In genomic region chr16:4971626-4972025, GRCm38 (mm10) we compare ENCODE assay signal across 20 mouse cellular contexts. TPM values are rescaled to one million over a fixed set of nuclear protein-coding genes. Genes with fewer than 3 reads are reported as not detected.
DNase-seq lines count a peak whose midpoint lies in the region; ATAC-seq and TF ChIP-seq lines count a peak whose summit lies in the region.
"Had no signal": no experiment of that assay in that cellular context is flagged by ENCODE, and none has a peak within 500 bp of the region (broad histone marks: within the 10 kb centered on the region; RNA-seq: fewer than 3 reads in every experiment).

No protein-coding gene starts in this region.

- H3K36me3 ChIP-seq in embryonic facial prominence, embryonic 14.5 days (ENCODE audit: control insufficient read depth, insufficient read depth, low read length) = no peaks in the 10 kb centered on the region
- no peaks in the 10 kb centered on the region for H3K36me3 ChIP-seq in embryonic facial prominence, embryonic 10.5 days (replicated peaks)
- H3K36me3 ChIP-seq in heart, embryonic 16.5 days (ENCODE audit: control insufficient read depth, insufficient read depth) = no peaks in the 10 kb centered on the region
- H3K36me3 ChIP-seq in lung, postnatal 0 days (ENCODE audit: insufficient read depth, low read length) = no peaks in the 10 kb centered on the region
- H3K36me3 ChIP-seq: heart, embryonic 13.5 days; neural tube, embryonic 12.5 days had no signal

- no peak for ATAC-seq in embryonic facial prominence, embryonic 14.5 days (ENCODE audit: low read depth)
- ATAC-seq in heart, embryonic 16.5 days (replicated peaks; ENCODE audit: extremely low read depth, insufficient read depth, low FRiP score) = 0 out of 2 replicates have a peak, but pooled peaks have one; percentile 29
- ATAC-seq in lung, postnatal 0 days = peak; percentile 89
- ATAC-seq: activated CD4-positive, CD25-positive, alpha-beta regulatory T cell, adult 4 months; inflammation-experienced regulatory T-cells, adult 6 months; midbrain, embryonic 16.5 days had no signal

- H3K4me1 ChIP-seq in embryonic facial prominence, embryonic 14.5 days (ENCODE audit: control insufficient read depth, insufficient read depth, low read length) = no peaks in the 10 kb centered on the region
- no peaks in the 10 kb centered on the region for H3K4me1 ChIP-seq in embryonic facial prominence, embryonic 10.5 days
- H3K4me1 ChIP-seq in heart, embryonic 16.5 days (ENCODE audit: control insufficient read depth, insufficient read depth, low read length) = peaks cover 5% of the 10 kb centered on the region; the same call in 1 of the 2 replicates
- no peaks in the 10 kb centered on the region for H3K4me1 ChIP-seq in lung, postnatal 0 days (ENCODE audit: insufficient read depth, low read depth, low read length)
- H3K4me1 ChIP-seq: neural tube, embryonic 12.5 days had no signal

- no peak overlapping the region for H3K9ac ChIP-seq in embryonic facial prominence, embryonic 14.5 days (ENCODE audit: low read depth, low read length)
- H3K9ac ChIP-seq in heart, embryonic 16.5 days (ENCODE audit: low read length) = no peak overlapping the region
- H3K9ac ChIP-seq in lung, postnatal 0 days (replicated peaks; ENCODE audit: low read depth) = no peak overlapping the region
- H3K9ac ChIP-seq: heart, embryonic 13.5 days; neural tube, embryonic 12.5 days had no signal

- peak; percentile 7 for DNase-seq in embryonic facial prominence, embryonic 14.5 days (ENCODE audit: low spot score)
- no peak for DNase-seq in embryonic facial prominence, embryonic 10.5 days (ENCODE audit: low spot score)
- peak; percentile 26 to 36 for DNase-seq in kidney, postnatal 36 days
- DNase-seq in kidney, adult 9 months = no peak
- peak; percentile 78 for DNase-seq in lung, postnatal 0 days (ENCODE audit: low spot score)
- no peak for DNase-seq in retina, embryonic 14.5 days (ENCODE audit: low spot score)
- DNase-seq in adrenal gland, postnatal 14 days = no peak
- DNase-seq: cerebellum, adult 9-10 months; retina, postnatal 1 day; spleen, adult 18-20 months had no signal

- no peak overlapping the region for H3K4me3 ChIP-seq in embryonic facial prominence, embryonic 14.5 days (ENCODE audit: low read depth, low read length)
- H3K4me3 ChIP-seq in embryonic facial prominence, embryonic 10.5 days = no peak overlapping the region
- H3K4me3 ChIP-seq in heart, embryonic 16.5 days (ENCODE audit: low read length) = no peak overlapping the region
- H3K4me3 ChIP-seq in lung, postnatal 0 days (ENCODE audit: low read depth, low read length) = no peak overlapping the region
- H3K4me3 ChIP-seq: heart, embryonic 13.5 days; neural tube, embryonic 12.5 days had no signal

- TF ChIP-seq EP300 in lung, postnatal 0 days (IDR thresholded peaks at IDR 0.05) = peak; percentile 84

- no peaks in the 10 kb centered on the region for H3K9me3 ChIP-seq in embryonic facial prominence, embryonic 14.5 days (ENCODE audit: control insufficient read depth, low read length)
- H3K9me3 ChIP-seq in embryonic facial prominence, embryonic 10.5 days = no peaks in the 10 kb centered on the region
- H3K9me3 ChIP-seq in heart, embryonic 16.5 days (replicated peaks; ENCODE audit: control insufficient read depth, low read length) = no peaks in the 10 kb centered on the region
- no peaks in the 10 kb centered on the region for H3K9me3 ChIP-seq in lung, postnatal 0 days (ENCODE audit: low read length)
- H3K9me3 ChIP-seq: G1E; heart, embryonic 13.5 days; neural tube, embryonic 12.5 days had no signal

- no peak for TF ChIP-seq CTCF in lung, postnatal 0 days (IDR thresholded peaks at IDR 0.05)

- WGBS in embryonic facial prominence, embryonic 14.5 days = 81% methylated on average over 4 of the region's 4 CpGs
- WGBS in embryonic facial prominence, embryonic 10.5 days = 76% methylated on average over 4 of the region's 4 CpGs
- 48% methylated on average over 4 of the region's 4 CpGs for WGBS in heart, embryonic 16.5 days
- WGBS in lung, postnatal 0 days = 58% methylated on average over 4 of the region's 4 CpGs

- H3K27me3 ChIP-seq in embryonic facial prominence, embryonic 14.5 days (replicated peaks; ENCODE audit: control insufficient read depth, insufficient read depth, low read length) = no peaks in the 10 kb centered on the region
- H3K27me3 ChIP-seq in embryonic facial prominence, embryonic 10.5 days (replicated peaks; ENCODE audit: low read depth, poor library complexity, severe bottlenecking) = no peaks in the 10 kb centered on the region
- no peaks in the 10 kb centered on the region for H3K27me3 ChIP-seq in heart, embryonic 16.5 days (ENCODE audit: control insufficient read depth, insufficient read depth, low read length)
- H3K27me3 ChIP-seq in lung, postnatal 0 days (replicated peaks; ENCODE audit: insufficient read depth, low read length) = no peaks in the 10 kb centered on the region
- H3K27me3 ChIP-seq: heart, embryonic 13.5 days; neural tube, embryonic 12.5 days had no signal

- H3K27ac ChIP-seq in embryonic facial prominence, embryonic 14.5 days (replicated peaks; ENCODE audit: low read depth, low read length) = no peak overlapping the region
- no peak overlapping the region for H3K27ac ChIP-seq in embryonic facial prominence, embryonic 10.5 days (replicated peaks)
- H3K27ac ChIP-seq in heart, embryonic 16.5 days (ENCODE audit: low read length) = no peak overlapping the region; the same call in 1 of the 2 replicates
- H3K27ac ChIP-seq in lung, postnatal 0 days (ENCODE audit: low read length) = peak overlapping the region; percentile 71
- H3K27ac ChIP-seq: heart, embryonic 13.5 days; neural tube, embryonic 12.5 days had no signal

- no peak overlapping the region for H3K4me2 ChIP-seq in embryonic facial prominence, embryonic 14.5 days (ENCODE audit: low read depth, low read length)
- no peak overlapping the region for H3K4me2 ChIP-seq in heart, embryonic 16.5 days (ENCODE audit: low read depth, low read length)
- H3K4me2 ChIP-seq in lung, postnatal 0 days (replicated peaks; ENCODE audit: low read depth, low read length) = no peak overlapping the region
- H3K4me2 ChIP-seq: heart, embryonic 13.5 days; neural tube, embryonic 12.5 days had no signal

RNA-seq across cellular contexts. Expression of gene Anks3, which starts 7.6 kb away (rescaled TPM):
- 48.3 and 53.9 TPM in 2 replicates for polyA plus RNA-seq in embryonic facial prominence, embryonic 14.5 days (2014; fragmentation: Nextera tagmentation; extraction: Ambion mirVana)
- 45.3 and 45.8 TPM in 2 replicates for polyA plus RNA-seq in embryonic facial prominence, embryonic 10.5 days (2016; fragmentation: Nextera tagmentation; extraction: Ambion mirVana)
- 34.8 and 36.6 TPM in 2 replicates for polyA plus RNA-seq in heart, embryonic 16.5 days (2015; fragmentation: Nextera tagmentation; extraction: Ambion mirVana)
- 41.0 and 43.4 TPM in 2 replicates for polyA plus RNA-seq in lung, postnatal 0 days (2015; fragmentation: Nextera tagmentation; extraction: Ambion mirVana)
- 35.1 and 39.4 TPM in 2 replicates for total RNA-seq in adrenal gland, postnatal 14 days (2021)

RNA-seq across cellular contexts. Expression of gene Sept12, which starts 26.0 kb away (rescaled TPM):
- 0.22 TPM in 1 of 2 replicates, not detected in the other for polyA plus RNA-seq in embryonic facial prominence, embryonic 14.5 days (2014; fragmentation: Nextera tagmentation; extraction: Ambion mirVana)
- polyA plus RNA-seq in embryonic facial prominence, embryonic 10.5 days (2016; fragmentation: Nextera tagmentation; extraction: Ambion mirVana) = not detected in 2 replicates
- not detected in 2 replicates for polyA plus RNA-seq in heart, embryonic 16.5 days (2015; fragmentation: Nextera tagmentation; extraction: Ambion mirVana)
- 0.14 and 0.27 TPM in 2 replicates for polyA plus RNA-seq in lung, postnatal 0 days (2015; fragmentation: Nextera tagmentation; extraction: Ambion mirVana)
- total RNA-seq in adrenal gland, postnatal 14 days (2021) = not detected in 2 replicates
- total RNA-seq: megakaryocyte progenitor cell, adult 5-6 weeks had no signal
- polyA plus RNA-seq: activated CD4-positive, CD25-positive, alpha-beta regulatory T cell, adult 4 months; brain, embryonic 14.5 days; frontal cortex, adult 2 months; heart, embryonic 13.5 days; inflammation-experienced regulatory T-cells, adult 6 months; midbrain, embryonic 16.5 days; neural tube, embryonic 12.5 days had no signal

RNA-seq across cellular contexts. Expression of gene Nudt16l1, which starts 33.1 kb away (rescaled TPM):
- polyA plus RNA-seq in embryonic facial prominence, embryonic 14.5 days (2014; fragmentation: Nextera tagmentation; extraction: Ambion mirVana) = 143 and 162 TPM in 2 replicates
- polyA plus RNA-seq in embryonic facial prominence, embryonic 10.5 days (2016; fragmentation: Nextera tagmentation; extraction: Ambion mirVana) = 139 and 151 TPM in 2 replicates
- polyA plus RNA-seq in heart, embryonic 16.5 days (2015; fragmentation: Nextera tagmentation; extraction: Ambion mirVana) = 119 and 125 TPM in 2 replicates
- 87.6 and 92.0 TPM in 2 replicates for polyA plus RNA-seq in lung, postnatal 0 days (2015; fragmentation: Nextera tagmentation; extraction: Ambion mirVana)
- 54.2 and 57.6 TPM in 2 replicates for total RNA-seq in adrenal gland, postnatal 14 days (2021)

RNA-seq across cellular contexts. Expression of gene Smim22, which starts 35.5 kb away (rescaled TPM):
- polyA plus RNA-seq in embryonic facial prominence, embryonic 14.5 days (2014; fragmentation: Nextera tagmentation; extraction: Ambion mirVana) = 5.8 and 9.3 TPM in 2 replicates
- polyA plus RNA-seq in embryonic facial prominence, embryonic 10.5 days (2016; fragmentation: Nextera tagmentation; extraction: Ambion mirVana) = 3.4 and 3.6 TPM in 2 replicates
- 3.5 and 5.4 TPM in 2 replicates for polyA plus RNA-seq in heart, embryonic 16.5 days (2015; fragmentation: Nextera tagmentation; extraction: Ambion mirVana)
- polyA plus RNA-seq in lung, postnatal 0 days (2015; fragmentation: Nextera tagmentation; extraction: Ambion mirVana) = 57.5 and 59.4 TPM in 2 replicates
- total RNA-seq in adrenal gland, postnatal 14 days (2021) = not detected in 2 replicates
- total RNA-seq: G1E; megakaryocyte progenitor cell, adult 5-6 weeks had no signal
- polyA plus RNA-seq: activated CD4-positive, CD25-positive, alpha-beta regulatory T cell, adult 4 months; G1E; inflammation-experienced regulatory T-cells, adult 6 months; neural tube, embryonic 12.5 days had no signal

RNA-seq across cellular contexts. Expression of gene Rogdi, which starts 41.7 kb away (rescaled TPM):
- polyA plus RNA-seq in embryonic facial prominence, embryonic 14.5 days (2014; fragmentation: Nextera tagmentation; extraction: Ambion mirVana) = 50.2 and 53.0 TPM in 2 replicates
- 63.6 and 66.2 TPM in 2 replicates for polyA plus RNA-seq in embryonic facial prominence, embryonic 10.5 days (2016; fragmentation: Nextera tagmentation; extraction: Ambion mirVana)
- 55.1 and 58.9 TPM in 2 replicates for polyA plus RNA-seq in heart, embryonic 16.5 days (2015; fragmentation: Nextera tagmentation; extraction: Ambion mirVana)
- 58.9 and 60.4 TPM in 2 replicates for polyA plus RNA-seq in lung, postnatal 0 days (2015; fragmentation: Nextera tagmentation; extraction: Ambion mirVana)
- 32.0 and 37.3 TPM in 2 replicates for total RNA-seq in adrenal gland, postnatal 14 days (2021)

Comparison
In these comparisons a context has a peak if more than half of its experiments do, and no peak if none do; other contexts are left out.
1. DNase-seq: peak in embryonic facial prominence, embryonic 14.5 days (single experiment), kidney, postnatal 36 days (2 of 2) and lung, postnatal 0 days (single experiment); none in embryonic facial prominence, embryonic 10.5 days (single experiment), kidney, adult 9 months (single experiment), retina, embryonic 14.5 days (single experiment) and adrenal gland, postnatal 14 days (single experiment).